Mouse (Mus musculus) lung, postnatal 25 days (tissue): ENCODE results near the gene Olfr374.
A peak's percentile ranks its signal among the peaks of the same experiment; 100 is the strongest.
"Not testable (repeated sequence)": the region's sequence is repeated elsewhere in the genome, so short reads cannot be mapped to it uniquely, and the experiment has no call there.

Experiments used
- DNase-seq: peaks from one replicate; pipeline ENCODE4 v3.0.0; 2022; ENCODE audit warnings: low spot score

Gene Olfr374

DNA sequence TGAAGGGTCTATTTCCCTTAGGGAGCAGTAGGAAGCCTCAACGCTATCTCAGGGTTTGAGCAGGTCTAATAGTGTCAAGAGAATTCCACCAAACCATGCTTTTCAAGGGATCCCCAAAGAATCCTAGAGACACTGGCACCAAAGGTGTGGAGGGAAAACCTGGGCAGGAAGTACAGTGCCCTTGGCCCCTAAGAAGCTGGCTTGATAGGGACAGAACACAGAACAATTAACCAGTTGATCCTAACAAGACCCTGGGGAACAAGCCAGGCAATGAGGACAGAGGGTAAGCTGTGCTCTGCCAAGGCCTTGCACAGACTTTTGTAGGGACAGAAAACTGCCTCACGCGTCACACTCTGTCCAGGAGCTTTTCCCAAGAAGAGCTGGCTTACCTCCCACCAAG lies at the start of gene Olfr374:
Gene Olfr374, plus strand, starts transcription at position 301 of the 400 bp plus-strand sequence.
- no peak for DNase-seq

- not testable (repeated sequence) for DNase-seq
Observed at GRCm38 (mm10) chr8:72057643-72058042, 49.2 kb upstream of the Olfr374 start.

DNA sequence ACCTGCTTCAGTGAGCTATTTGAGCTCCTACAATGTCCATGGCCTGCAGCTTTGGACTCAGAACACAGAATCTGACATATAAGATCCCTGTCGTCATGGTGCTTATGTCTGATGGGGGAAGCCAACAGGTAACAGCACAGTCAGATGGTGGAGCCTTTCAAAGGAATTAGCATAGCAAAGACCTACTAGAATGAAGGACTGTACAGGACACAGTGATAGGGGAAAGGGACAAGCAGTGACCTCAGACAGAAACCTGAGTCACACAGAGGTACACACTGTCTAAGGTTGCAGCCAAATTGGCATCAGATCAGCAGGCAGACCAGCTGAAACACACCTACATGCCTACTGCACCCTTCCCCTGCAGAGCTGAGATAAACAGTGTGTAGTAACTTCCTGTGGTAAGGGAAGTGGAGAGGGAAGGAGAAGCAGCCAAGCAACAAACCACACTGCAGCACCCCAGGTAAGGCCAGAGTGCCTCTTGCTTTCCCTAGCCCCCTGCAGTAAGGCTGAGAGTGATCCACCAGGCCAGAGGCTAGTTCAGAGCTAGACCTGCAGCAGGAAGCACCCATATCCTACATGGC lies 39.9 kb upstream of the Olfr374 start:
- peak; percentile 8 for DNase-seq

DNA sequence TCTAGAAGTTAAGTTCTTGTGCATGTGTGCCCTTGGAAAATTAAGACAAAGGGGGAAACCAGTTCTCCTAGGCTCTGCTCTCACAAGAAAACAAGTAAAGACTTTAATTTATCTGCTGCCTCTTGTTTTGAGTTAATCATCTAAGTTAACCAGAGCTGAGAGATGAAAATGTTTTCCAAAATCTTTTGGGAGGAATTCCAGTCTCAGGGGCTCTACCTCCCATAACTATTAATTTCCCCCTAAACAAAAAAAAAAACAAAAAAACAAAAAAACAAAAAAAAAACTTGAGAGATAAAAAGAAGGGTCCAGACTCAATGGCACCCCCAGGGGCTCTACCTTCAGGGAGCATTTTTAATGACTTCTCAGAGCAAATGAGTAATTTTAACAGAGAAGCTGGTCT lies 24.0 kb upstream of the Olfr374 start, which contains the start of gene Olfr373:
Gene Olfr373, plus strand, starts transcription at position 301 of the 400 bp plus-strand sequence.
- not testable (repeated sequence) for DNase-seq

GRCm38 (mm10) chr8:72084744-72085143 lies 22.1 kb upstream of the Olfr374 start:
- no peak for DNase-seq

DNA sequence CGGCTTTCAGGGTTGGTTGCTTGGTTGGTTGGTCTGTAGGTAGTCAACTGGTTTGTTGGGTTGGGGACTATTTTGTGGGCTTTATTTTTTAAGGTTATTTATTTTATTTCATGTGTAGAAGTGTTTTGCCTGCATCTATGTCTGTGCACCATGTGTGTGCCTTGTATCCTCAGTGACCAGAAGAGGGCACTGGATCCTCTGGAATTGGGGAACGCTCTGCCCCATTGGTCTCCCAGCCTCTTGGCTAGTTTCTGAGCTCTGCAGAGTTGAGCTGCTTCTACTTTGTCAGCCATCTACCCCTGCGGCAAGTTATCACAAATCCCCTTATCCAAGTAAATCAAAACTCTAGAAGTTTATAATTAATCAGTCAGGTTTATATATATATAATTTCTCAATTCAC lies 19.2 kb upstream of the Olfr374 start:
- DNase-seq = not testable (repeated sequence)

- DNase-seq = not testable (repeated sequence)
Observed at GRCm38 (mm10) chr8:72096721-72097120, 10.1 kb upstream of the Olfr374 start.

DNA sequence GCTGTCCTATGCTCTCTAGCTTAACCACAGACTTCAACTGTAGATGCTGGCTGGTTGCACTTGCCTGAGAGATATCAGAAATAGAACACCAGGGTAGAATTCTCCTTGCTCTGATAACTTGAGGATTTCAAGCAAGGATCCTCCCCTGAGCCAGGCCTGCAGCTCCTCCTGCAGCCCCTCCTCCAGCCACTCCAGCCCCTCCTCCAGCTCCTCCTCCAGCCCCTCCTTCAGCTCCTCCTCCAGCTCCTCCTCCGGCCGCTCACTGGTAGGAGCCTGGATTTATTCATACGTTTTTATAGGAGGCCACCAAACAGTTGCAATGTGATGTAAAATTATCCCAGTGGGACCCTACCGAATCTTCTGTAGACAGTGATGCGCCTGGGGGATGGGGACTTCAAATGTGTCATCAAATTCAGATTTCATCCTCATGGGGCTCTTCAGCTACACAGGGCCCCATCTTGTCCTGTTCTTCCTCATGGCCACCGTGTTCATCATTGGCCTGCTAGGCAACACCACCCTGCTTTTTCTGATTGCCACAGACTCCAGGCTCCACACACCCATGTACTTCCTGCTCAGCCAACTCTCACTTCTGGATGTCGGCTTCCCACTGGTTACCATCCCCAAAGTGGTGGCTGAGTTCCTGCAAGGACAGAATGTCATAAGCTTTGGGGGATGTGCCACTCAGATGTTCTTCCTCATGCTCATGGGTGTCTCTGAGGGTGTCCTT lies 7.3 kb upstream of the Olfr374 start:
- peak; percentile 43 for DNase-seq

GRCm38 (mm10) chr8:72105165-72105564 lies 1.7 kb upstream of the Olfr374 start:
- DNase-seq = no peak

- no peak for DNase-seq
Observed at GRCm38 (mm10) chr8:72110876-72111275, 4.0 kb downstream of the Olfr374 start.

GRCm38 (mm10) chr8:72112486-72112885 lies 5.6 kb downstream of the Olfr374 start:
- no peak for DNase-seq

DNA sequence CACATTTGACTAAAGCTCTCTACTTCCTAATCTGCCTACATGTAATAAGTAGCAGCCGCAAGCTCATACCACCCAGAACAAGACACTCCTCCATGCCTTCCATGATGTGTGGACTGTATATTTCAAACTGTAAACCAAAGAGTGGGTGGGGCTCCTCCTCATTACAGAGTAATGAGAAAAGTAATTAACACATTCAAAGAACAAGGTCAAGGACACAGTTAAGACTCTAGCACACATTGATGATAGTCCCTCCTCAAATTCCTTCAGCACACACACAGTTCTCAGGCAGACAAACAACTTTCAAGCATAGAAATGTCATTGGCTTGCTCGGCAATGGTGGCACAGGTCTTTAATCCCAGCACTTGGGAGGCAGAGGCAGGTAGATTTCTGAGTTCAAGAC lies 8.4 kb downstream of the Olfr374 start:
- DNase-seq = no peak

DNA sequence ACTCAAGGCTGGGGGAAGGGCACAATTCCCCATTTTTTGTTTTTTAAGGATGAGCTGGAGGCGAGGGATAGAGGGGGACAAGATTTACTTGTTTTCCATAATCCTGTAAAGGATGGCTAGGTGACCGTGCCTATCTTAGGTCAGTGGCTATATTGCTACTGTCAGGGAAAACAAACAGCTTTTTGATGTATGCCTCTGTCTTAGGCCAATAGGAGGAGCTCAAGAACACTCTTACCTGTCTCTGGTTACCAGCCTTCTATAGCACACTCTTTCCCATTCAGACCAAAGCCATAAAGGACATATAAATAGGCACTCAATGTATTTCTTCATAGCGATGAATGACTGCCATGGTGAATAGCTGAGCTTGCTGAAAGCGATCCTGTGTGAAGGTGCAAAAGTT lies 11.8 kb downstream of the Olfr374 start:
- DNase-seq = no peak

DNA sequence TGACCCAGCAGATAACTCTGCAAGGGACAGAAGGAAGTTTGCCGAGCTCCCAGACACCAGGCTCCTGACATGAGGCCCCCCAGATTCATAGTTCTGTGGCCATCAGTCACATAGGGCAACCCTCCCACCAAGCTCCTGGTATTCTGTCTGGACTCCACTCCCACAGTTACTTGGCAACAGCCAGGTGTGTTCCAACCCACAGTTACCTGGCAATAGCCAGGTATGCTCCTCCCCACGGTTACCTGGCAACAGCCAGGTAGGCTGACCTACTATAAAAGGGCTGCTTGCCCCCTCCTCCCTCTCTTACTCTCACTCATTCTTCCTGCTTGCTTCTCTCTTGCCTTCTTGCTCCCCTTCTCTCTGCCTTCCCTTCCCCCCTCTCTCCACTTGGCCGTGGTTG lies 14.6 kb downstream of the Olfr374 start:
- not testable (repeated sequence) for DNase-seq

- DNase-seq = no peak
Observed at GRCm38 (mm10) chr8:72121997-72122396, 15.2 kb downstream of the Olfr374 start.

- DNase-seq = no peak
Observed at GRCm38 (mm10) chr8:72127834-72128233, 21.0 kb downstream of the Olfr374 start.

DNA sequence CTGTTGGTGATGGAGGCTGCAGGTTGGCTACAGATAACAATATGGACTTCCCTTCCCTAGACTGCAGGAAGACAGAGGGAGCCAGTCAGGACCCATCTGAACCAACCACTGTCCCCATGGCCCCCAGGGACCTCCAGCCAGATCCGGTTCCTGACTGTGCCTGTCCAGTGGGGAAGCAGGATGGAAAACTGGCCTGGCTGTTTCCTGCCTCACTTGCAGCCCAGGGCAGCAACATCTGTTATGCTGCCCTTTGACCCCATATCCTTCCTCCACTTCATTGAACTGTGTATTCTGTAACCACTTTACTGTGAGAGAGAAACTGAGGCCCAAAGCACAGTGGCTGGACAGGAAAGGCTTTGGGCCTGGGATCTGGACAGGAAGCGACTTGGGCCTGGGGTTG lies 24.4 kb downstream of the Olfr374 start:
- no peak for DNase-seq

GRCm38 (mm10) chr8:72131901-72132300 lies 25.1 kb downstream of the Olfr374 start:
- DNase-seq = no peak

- DNase-seq = no peak
Observed at GRCm38 (mm10) chr8:72132417-72132816, 25.6 kb downstream of the Olfr374 start.

GRCm38 (mm10) chr8:72132891-72133290 lies 26.1 kb downstream of the Olfr374 start:
- DNase-seq = no peak

- no peak for DNase-seq
Observed at GRCm38 (mm10) chr8:72133507-72133906, 26.7 kb downstream of the Olfr374 start.

DNA sequence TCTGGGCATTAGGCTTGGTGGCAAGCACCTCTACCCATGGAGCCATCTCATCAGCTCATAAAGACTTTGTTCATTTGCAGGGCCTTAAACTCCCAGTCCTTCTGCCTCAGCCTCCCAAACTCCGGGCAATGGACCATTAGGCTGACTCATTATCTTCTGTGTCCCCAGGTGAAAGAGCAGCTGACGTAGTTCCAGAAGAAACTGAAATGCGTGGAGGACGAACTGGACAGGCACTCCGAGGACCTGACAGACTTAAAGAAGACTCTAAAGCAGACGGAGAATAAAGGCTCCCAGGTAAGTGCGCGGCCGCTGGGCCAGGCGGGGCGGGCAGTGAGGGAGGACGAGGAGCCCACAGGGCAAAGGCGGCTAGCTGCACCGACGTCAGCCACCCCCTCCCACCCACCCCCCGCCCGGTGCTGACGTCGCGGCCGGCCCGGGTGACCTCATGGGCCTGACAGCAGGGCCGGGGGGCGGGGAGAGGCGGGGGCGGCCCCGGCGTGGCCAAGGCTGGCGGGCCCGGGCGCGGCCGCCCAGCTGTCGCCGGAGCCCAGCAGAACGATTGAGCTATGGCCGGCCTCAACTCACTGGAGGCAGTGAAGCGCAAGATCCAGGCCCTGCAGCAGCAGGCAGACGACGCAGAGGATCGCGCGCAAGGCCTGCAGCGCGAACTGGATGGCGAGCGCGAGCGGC lies 28.1 kb downstream of the Olfr374 start, which contains the start of gene Tpm4:
Gene Tpm4, plus strand, starts transcription at position 220 of the 690 bp plus-strand sequence.
- peak; percentile 68 for DNase-seq
